Mouse (Mus musculus) lung, adult 2 months (tissue): ENCODE measurements at regions not wholly inside any gene's neighbourhood (a gene's known extent, or its start where the extent isn't known, plus 50 kb on each side); places are given as distances from the start of the nearest gene placed in this dataset.

ENCODE experiments used
- CTCF ChIP-seq: fragments of 200-500 bp; IDR thresholded peaks from 2 replicates; pipeline ENCODE4 v1.5.1; 2011; ENCODE audit warnings: mild to moderate bottlenecking, low read length, control low read depth; ENCODE audit not compliant: insufficient read depth
- POLR2A ChIP-seq: fragments of 200-500 bp; IDR thresholded peaks from 2 replicates; pipeline ENCODE4 v1.6.1; 2011; ENCODE audit warnings: low read depth, mild to moderate bottlenecking, control low read depth, low read length, borderline replicate concordance; ENCODE audit errors: extremely low read depth

DNA sequence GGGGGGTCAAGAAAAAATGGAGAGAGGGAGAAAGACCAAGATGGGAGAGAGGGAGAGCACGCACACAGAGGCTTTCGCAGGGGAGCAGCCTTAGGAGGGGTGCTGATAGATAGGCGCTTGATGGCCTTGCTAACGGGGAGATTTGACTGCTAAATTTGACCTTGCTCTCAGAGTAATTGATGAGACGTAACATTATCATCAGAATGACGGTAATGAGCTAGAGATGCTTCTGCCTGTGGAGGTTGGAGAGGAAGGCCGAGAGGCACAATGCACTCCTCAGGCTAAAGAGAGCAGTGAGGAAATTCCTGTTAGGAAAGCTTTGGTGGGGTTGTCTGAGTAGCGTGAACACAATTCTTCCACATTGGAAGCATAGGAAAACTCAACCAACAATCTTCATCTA is 509.1 kb upstream of the Kif2a start:
- TF ChIP-seq POLR2A, result no peak
- no peak for TF ChIP-seq CTCF
